9 mouse cellular contexts compared by ENCODE assay signal in genomic region chr11:49108833-49109232, GRCm38 (mm10). TPM values are rescaled to one million over a fixed set of nuclear protein-coding genes. Genes with fewer than 3 reads are reported as not detected.
A peak's percentile ranks its signal among the peaks of the same experiment; 100 is the strongest.
DNase-seq lines count a peak whose midpoint lies in the region; ATAC-seq and TF ChIP-seq lines count a peak whose summit lies in the region.
"Had no signal": no experiment of that assay in that cellular context is flagged by ENCODE, and none has a peak within 500 bp of the region (broad histone marks: within the 10 kb centered on the region; RNA-seq: fewer than 3 reads in every experiment).

No protein-coding gene starts in this region.

- no peak overlapping the region for H3K4me3 ChIP-seq in heart, embryonic 10.5 days
- no peak overlapping the region for H3K4me3 ChIP-seq in testis, adult 2 months (ENCODE audit: control insufficient read depth, low read depth, low read length)
- H3K4me3 ChIP-seq in lung, postnatal 0 days (ENCODE audit: low read depth, low read length) = no peak overlapping the region
- H3K4me3 ChIP-seq: embryonic facial prominence, embryonic 12.5 days had no signal

- no peaks in the 10 kb centered on the region for H3K9me3 ChIP-seq in heart, embryonic 10.5 days
- H3K9me3 ChIP-seq in lung, postnatal 0 days (ENCODE audit: low read length) = no peaks in the 10 kb centered on the region
- H3K9me3 ChIP-seq: embryonic facial prominence, embryonic 12.5 days had no signal

- no peaks in the 10 kb centered on the region for H3K27me3 ChIP-seq in heart, embryonic 10.5 days (ENCODE audit: insufficient read depth, poor library complexity, severe bottlenecking)
- no peaks in the 10 kb centered on the region for H3K27me3 ChIP-seq in testis, adult 2 months (ENCODE audit: control insufficient read depth, insufficient read depth, low read length)
- H3K27me3 ChIP-seq in lung, postnatal 0 days (replicated peaks; ENCODE audit: insufficient read depth, low read length) = no peaks in the 10 kb centered on the region
- H3K27me3 ChIP-seq: embryonic facial prominence, embryonic 12.5 days had no signal

- peak; percentile 1; the same call in 1 of the 2 replicates for TF ChIP-seq CTCF in testis, adult 2 months (IDR thresholded peaks at IDR 0.05; ENCODE audit: control insufficient read depth, insufficient read depth, insufficient replicate concordance, low read depth, low read length)
- TF ChIP-seq CTCF in lung, postnatal 0 days (IDR thresholded peaks at IDR 0.05) = peak; percentile 75

- no peak overlapping the region for H3K4me2 ChIP-seq in lung, postnatal 0 days (replicated peaks; ENCODE audit: low read depth, low read length)
- H3K4me2 ChIP-seq: embryonic facial prominence, embryonic 12.5 days had no signal

- DNase-seq in heart, embryonic 10.5 days (ENCODE audit: low spot score) = peak; percentile 71
- no peak for DNase-seq in heart, adult 9 months (ENCODE audit: low spot score in 2 of 2)
- DNase-seq in testis, postnatal 14 days (ENCODE audit: low spot score) = no peak
- peak; percentile 60 for DNase-seq in embryo, embryonic 10 days (ENCODE audit: low spot score)
- peak; percentile 56 for DNase-seq in lung, postnatal 0 days (ENCODE audit: low spot score)
- DNase-seq in urinary bladder, adult 18-20 months (ENCODE audit: low spot score in 2 of 2) = no peak
- DNase-seq in urinary bladder, postnatal 25 days (ENCODE audit: low spot score) = no peak

- 30% methylated on average over 1 of the region's 1 CpGs for WGBS in heart, embryonic 10.5 days
- WGBS in lung, postnatal 0 days = 18% methylated on average over 1 of the region's 1 CpGs

- H3K27ac ChIP-seq in heart, embryonic 10.5 days = no peak overlapping the region
- no peak overlapping the region for H3K27ac ChIP-seq in testis, adult 2 months (ENCODE audit: control insufficient read depth, insufficient read depth, low read depth, low read length)
- no peak overlapping the region for H3K27ac ChIP-seq in lung, postnatal 0 days (ENCODE audit: low read length)
- H3K27ac ChIP-seq: embryonic facial prominence, embryonic 12.5 days had no signal

- H3K9ac ChIP-seq in lung, postnatal 0 days (replicated peaks; ENCODE audit: low read depth) = no peak overlapping the region
- H3K9ac ChIP-seq: embryonic facial prominence, embryonic 12.5 days had no signal

- no peak for ATAC-seq in lung, postnatal 0 days

- H3K36me3 ChIP-seq in heart, embryonic 10.5 days = no peaks in the 10 kb centered on the region
- no peaks in the 10 kb centered on the region for H3K36me3 ChIP-seq in testis, adult 2 months (ENCODE audit: control insufficient read depth, insufficient read depth, low read length)
- no peaks in the 10 kb centered on the region for H3K36me3 ChIP-seq in lung, postnatal 0 days (ENCODE audit: insufficient read depth, low read length)
- H3K36me3 ChIP-seq: embryonic facial prominence, embryonic 12.5 days had no signal

- TF ChIP-seq POLR2A in testis, adult 2 months (IDR thresholded peaks at IDR 0.05; ENCODE audit: control insufficient read depth, low read depth, low read length) = no peak

- H3K4me1 ChIP-seq in heart, embryonic 10.5 days = no peaks in the 10 kb centered on the region
- H3K4me1 ChIP-seq in testis, adult 2 months (ENCODE audit: control insufficient read depth, insufficient read depth, low read length) = no peaks in the 10 kb centered on the region
- H3K4me1 ChIP-seq in lung, postnatal 0 days (ENCODE audit: insufficient read depth, low read depth, low read length) = no peaks in the 10 kb centered on the region
- H3K4me1 ChIP-seq: embryonic facial prominence, embryonic 12.5 days had no signal

- no peak for TF ChIP-seq EP300 in lung, postnatal 0 days (IDR thresholded peaks at IDR 0.05)

RNA-seq across cellular contexts. Expression of gene Olfr1396, which starts 5.8 kb away (rescaled TPM):
- not detected in 2 replicates for polyA plus RNA-seq in heart, embryonic 10.5 days (2016; fragmentation: Nextera tagmentation; extraction: Ambion mirVana)
- not detected in 2 replicates for polyA plus RNA-seq in testis, adult 2 months (2012; rRNA removed)
- polyA plus RNA-seq in lung, postnatal 0 days (2015; fragmentation: Nextera tagmentation; extraction: Ambion mirVana) = not detected in 2 replicates
- polyA plus RNA-seq: embryonic facial prominence, embryonic 12.5 days had no signal

RNA-seq across cellular contexts. Expression of gene Ifi47, which starts 32.4 kb away (rescaled TPM):
- 0.30 and 0.33 TPM in 2 replicates for polyA plus RNA-seq in heart, embryonic 10.5 days (2016; fragmentation: Nextera tagmentation; extraction: Ambion mirVana)
- 0.37 and 0.42 TPM in 2 replicates for polyA plus RNA-seq in testis, adult 2 months (2012; rRNA removed)
- 11.7 and 13.1 TPM in 2 replicates for polyA plus RNA-seq in lung, postnatal 0 days (2015; fragmentation: Nextera tagmentation; extraction: Ambion mirVana)

RNA-seq across cellular contexts. Expression of gene Olfr1395, which starts 33.2 kb away (rescaled TPM):
- polyA plus RNA-seq in heart, embryonic 10.5 days (2016; fragmentation: Nextera tagmentation; extraction: Ambion mirVana) = not detected in 2 replicates
- not detected in 2 replicates for polyA plus RNA-seq in testis, adult 2 months (2012; rRNA removed)
- not detected in 2 replicates for polyA plus RNA-seq in lung, postnatal 0 days (2015; fragmentation: Nextera tagmentation; extraction: Ambion mirVana)
- polyA plus RNA-seq: embryonic facial prominence, embryonic 12.5 days had no signal

RNA-seq across cellular contexts. Expression of gene Tgtp2, which starts 44.8 kb away (rescaled TPM):
- polyA plus RNA-seq in heart, embryonic 10.5 days (2016; fragmentation: Nextera tagmentation; extraction: Ambion mirVana) = not detected in 2 replicates
- polyA plus RNA-seq in testis, adult 2 months (2012; rRNA removed) = 0.08 and 0.63 TPM in 2 replicates
- polyA plus RNA-seq in lung, postnatal 0 days (2015; fragmentation: Nextera tagmentation; extraction: Ambion mirVana) = 4.7 and 4.9 TPM in 2 replicates

RNA-seq across cellular contexts. Expression of gene Olfr1394, which starts 45.3 kb away (rescaled TPM):
- polyA plus RNA-seq in heart, embryonic 10.5 days (2016; fragmentation: Nextera tagmentation; extraction: Ambion mirVana) = not detected in 2 replicates
- not detected in 2 replicates for polyA plus RNA-seq in testis, adult 2 months (2012; rRNA removed)
- polyA plus RNA-seq in lung, postnatal 0 days (2015; fragmentation: Nextera tagmentation; extraction: Ambion mirVana) = not detected in 2 replicates
- polyA plus RNA-seq: embryonic facial prominence, embryonic 12.5 days had no signal

Comparison
In these comparisons a context has a peak if more than half of its experiments do, and no peak if none do; other contexts are left out.
1. DNase-seq: peak in heart, embryonic 10.5 days (single experiment), embryo, embryonic 10 days (single experiment) and lung, postnatal 0 days (single experiment); none in heart, adult 9 months (0 of 2), testis, postnatal 14 days (single experiment), urinary bladder, adult 18-20 months (0 of 2) and urinary bladder, postnatal 25 days (single experiment).